Mouse (Mus musculus) MEL (cell line): ENCODE results near the gene Pgpep1. TPM values are rescaled to one million over a fixed set of nuclear protein-coding genes. Genes with fewer than 3 reads are reported as not detected.

ENCODE experiments used
- DNase-seq: peaks from one replicate; pipeline ENCODE4 v3.0.0; 2011; ENCODE audit warnings: low read depth, low spot score
- H3K27ac ChIP-seq: 2 replicates; pipeline ENCODE4 v1.5.1; 2012; ENCODE audit warnings: low read depth, mild to moderate bottlenecking, control low read depth, low read length, moderate library complexity; ENCODE audit not compliant: control insufficient read depth
- H3K27me3 ChIP-seq, 2 experiments: fragments of 150-350 bp in 1 of 2; sonication (generic) in 1 of 2; 2 replicates each; pipeline ENCODE4 v1.6.1; 2012; ENCODE audit warnings: low read length in 2 of 2, mild to moderate bottlenecking in 2 of 2, improper control_type of control experiment in 1 of 2, moderate library complexity in 1 of 2; ENCODE audit not compliant: insufficient read depth in 2 of 2, control insufficient read depth in 1 of 2
- H3K36me3 ChIP-seq, 2 experiments: 2 replicates each; pipeline ENCODE4 v1.6.1; 2012 to 2014; ENCODE audit warnings: low read length in 2 of 2, improper control_type of control experiment in 1 of 2, inconsistent platforms in 1 of 2, mild to moderate bottlenecking in 1 of 2; ENCODE audit not compliant: insufficient read depth in 2 of 2, control insufficient read depth in 1 of 2
- H3K4me1 ChIP-seq, 2 experiments: fragments of 150-350 bp in 1 of 2; sonication (generic) in 1 of 2; 2 replicates each; pipeline ENCODE4 v1.6.1; 2012; ENCODE audit warnings: low read length in 2 of 2, improper control_type of control experiment in 1 of 2, mild to moderate bottlenecking in 1 of 2; ENCODE audit not compliant: insufficient read depth in 2 of 2, control insufficient read depth in 1 of 2
- H3K4me3 ChIP-seq, 2 experiments: fragments of 150-350 bp in 1 of 2; sonication (generic) in 1 of 2; 2 replicates each; pipeline ENCODE4 v1.5.1; 2012; ENCODE audit warnings: low read depth in 2 of 2, low read length in 2 of 2, mild to moderate bottlenecking in 2 of 2, moderate library complexity in 2 of 2, control low read depth in 1 of 2, improper control_type of control experiment in 1 of 2; ENCODE audit not compliant: control insufficient read depth in 1 of 2, insufficient read depth in 1 of 2
- H3K79me2 ChIP-seq: 2 replicates; pipeline ENCODE4 v1.6.1; 2012; ENCODE audit warnings: mild to moderate bottlenecking, low read length, moderate library complexity; ENCODE audit not compliant: control insufficient read depth, poor library complexity, insufficient read depth
- H3K9ac ChIP-seq: 2 replicates; pipeline ENCODE4 v1.6.1; 2012; ENCODE audit warnings: low read depth, mild to moderate bottlenecking, control low read depth, low read length, moderate library complexity; ENCODE audit not compliant: control insufficient read depth, poor library complexity, severe bottlenecking
- H3K9me3 ChIP-seq: fragments of 150-350 bp; sonication (generic); replicated peaks from 2 replicates; pipeline ENCODE4 v1.6.1; 2012; ENCODE audit warnings: mild to moderate bottlenecking, low read length, improper control_type of control experiment, moderate library complexity; ENCODE audit not compliant: insufficient read depth
- CHD1 ChIP-seq: IDR thresholded peaks from 2 replicates; pipeline ENCODE4 v1.6.1; 2012; ENCODE audit warnings: low read depth, mild to moderate bottlenecking, inconsistent platforms, low read length, improper control_type of control experiment
- CHD2 ChIP-seq: IDR thresholded peaks from 2 replicates; pipeline ENCODE4 v1.6.1; 2011; ENCODE audit warnings: low read length, improper control_type of control experiment
- ELF1 ChIP-seq: IDR thresholded peaks from 2 replicates; pipeline ENCODE4 v1.6.1; 2014; ENCODE audit warnings: low read depth, mild to moderate bottlenecking, inconsistent platforms, low read length, improper control_type of control experiment, moderate library complexity
- EP300 ChIP-seq, 2 experiments: IDR thresholded peaks; 2 replicates each; pipeline ENCODE4 v1.6.1; 2011; ENCODE audit warnings: improper control_type of control experiment in 2 of 2, low read length in 2 of 2, low read depth in 1 of 2, mild to moderate bottlenecking in 1 of 2
- GATA1 ChIP-seq: IDR thresholded peaks from 2 replicates; pipeline ENCODE4 v1.6.1; 2011; ENCODE audit warnings: low read depth, low read length, improper control_type of control experiment
- HCFC1 ChIP-seq: IDR thresholded peaks from 2 replicates; pipeline ENCODE4 v1.6.1; 2012; ENCODE audit warnings: low read depth, mild to moderate bottlenecking, inconsistent platforms, low read length, improper control_type of control experiment, moderate library complexity
- KAT2A ChIP-seq: conservative IDR thresholded peaks from 2 replicates; pipeline ENCODE4 v1.6.1; 2012; ENCODE audit warnings: low read depth, low read length, improper control_type of control experiment, inconsistent platforms
- MAFK ChIP-seq: IDR thresholded peaks from 2 replicates; pipeline ENCODE4 v1.6.1; 2011; ENCODE audit warnings: low read depth, mild to moderate bottlenecking, low read length, improper control_type of control experiment, borderline replicate concordance
- MAX ChIP-seq: IDR thresholded peaks from 2 replicates; pipeline ENCODE4 v1.6.1; 2011; ENCODE audit warnings: low read length, improper control_type of control experiment
- MAZ ChIP-seq: IDR thresholded peaks from 2 replicates; pipeline ENCODE4 v1.6.1; 2012; ENCODE audit warnings: low read depth, mild to moderate bottlenecking, inconsistent platforms, low read length, improper control_type of control experiment
- MEF2A ChIP-seq: IDR thresholded peaks from 2 replicates; pipeline ENCODE4 v1.6.1; 2014; ENCODE audit warnings: low read depth, mild to moderate bottlenecking, inconsistent platforms, low read length, improper control_type of control experiment; ENCODE audit not compliant: poor library complexity, insufficient replicate concordance, severe bottlenecking; ENCODE audit errors: extremely low read depth
- MXI1 ChIP-seq: IDR thresholded peaks from 2 replicates; pipeline ENCODE4 v1.6.1; 2011; ENCODE audit warnings: mild to moderate bottlenecking, low read depth, low read length, improper control_type of control experiment
- NRF1 ChIP-seq: IDR thresholded peaks from 2 replicates; pipeline ENCODE4 v1.6.1; 2014; ENCODE audit warnings: low read depth, mild to moderate bottlenecking, inconsistent platforms, low read length, improper control_type of control experiment, moderate library complexity; ENCODE audit not compliant: poor library complexity, insufficient read depth, severe bottlenecking
- POLR2A ChIP-seq, 2 experiments: IDR thresholded peaks; 2 replicates each; pipeline ENCODE4 v1.6.1; 2011 to 2012; ENCODE audit warnings: low read length in 2 of 2, mild to moderate bottlenecking in 2 of 2, control low read depth in 1 of 2, improper control_type of control experiment in 1 of 2, low read depth in 1 of 2, moderate library complexity in 1 of 2; ENCODE audit not compliant: control insufficient read depth in 1 of 2, insufficient read depth in 1 of 2, poor library complexity in 1 of 2
- POLR2AphosphoS2 ChIP-seq: IDR thresholded peaks from 2 replicates; pipeline ENCODE4 v1.6.1; 2011; ENCODE audit warnings: low read length, improper control_type of control experiment
- RCOR1 ChIP-seq: IDR thresholded peaks from 2 replicates; pipeline ENCODE4 v1.6.1; 2012; ENCODE audit warnings: low read depth, mild to moderate bottlenecking, inconsistent platforms, low read length, improper control_type of control experiment
- SMC3 ChIP-seq: IDR thresholded peaks from 2 replicates; pipeline ENCODE4 v1.6.1; 2011; ENCODE audit warnings: low read depth, low read length, improper control_type of control experiment
- TCF12 ChIP-seq: IDR thresholded peaks from 2 replicates; pipeline ENCODE4 v1.6.1; 2014; ENCODE audit warnings: low read depth, mild to moderate bottlenecking, inconsistent platforms, low read length, improper control_type of control experiment, moderate library complexity
- USF1 ChIP-seq: IDR thresholded peaks from 2 replicates; pipeline ENCODE4 v1.6.1; 2014; ENCODE audit warnings: low read depth, mild to moderate bottlenecking, inconsistent platforms, low read length, improper control_type of control experiment, moderate library complexity
- ZC3H11A ChIP-seq: IDR thresholded peaks from 2 replicates; pipeline ENCODE4 v1.6.1; 2012; ENCODE audit warnings: low read depth, mild to moderate bottlenecking, inconsistent platforms, low read length, improper control_type of control experiment
- ZKSCAN1 ChIP-seq: IDR thresholded peaks from 2 replicates; pipeline ENCODE4 v1.6.1; 2012; ENCODE audit warnings: low read depth, mild to moderate bottlenecking, inconsistent platforms, low read length, improper control_type of control experiment, moderate library complexity
- ZNF384 ChIP-seq: IDR thresholded peaks from 2 replicates; pipeline ENCODE4 v1.6.1; 2012; ENCODE audit warnings: low read depth, mild to moderate bottlenecking, inconsistent platforms, low read length, improper control_type of control experiment
- polyA plus RNA-seq, 2 experiments: library from polyadenylated mRNA; stranded (reverse) in 1 of 2; unstranded in 1 of 2; fragments of >175 nt in 1 of 2; fragments of >200 nt in 1 of 2; gene quantifications; 2 replicates each; pipeline versions ENCODE4 v1.2.1 to v1.2.4; 2012; ENCODE audit warnings: low replicate concordance in 2 of 2, low read depth in 1 of 2; ENCODE audit not compliant: insufficient read length in 2 of 2, insufficient read depth in 1 of 2, missing spikeins in 1 of 2
- total RNA-seq: library from RNA; depleted of rRNA; stranded (reverse); fragments of 300-350 nt; gene quantifications from 2 replicates; pipeline ENCODE4 v1.2.3, GENCODE M21; 2012

Gene Pgpep1
- total and polyA plus RNA-seq, 3 experiments = 12.6 to 19.5 TPM; not detected in 1

DNA sequence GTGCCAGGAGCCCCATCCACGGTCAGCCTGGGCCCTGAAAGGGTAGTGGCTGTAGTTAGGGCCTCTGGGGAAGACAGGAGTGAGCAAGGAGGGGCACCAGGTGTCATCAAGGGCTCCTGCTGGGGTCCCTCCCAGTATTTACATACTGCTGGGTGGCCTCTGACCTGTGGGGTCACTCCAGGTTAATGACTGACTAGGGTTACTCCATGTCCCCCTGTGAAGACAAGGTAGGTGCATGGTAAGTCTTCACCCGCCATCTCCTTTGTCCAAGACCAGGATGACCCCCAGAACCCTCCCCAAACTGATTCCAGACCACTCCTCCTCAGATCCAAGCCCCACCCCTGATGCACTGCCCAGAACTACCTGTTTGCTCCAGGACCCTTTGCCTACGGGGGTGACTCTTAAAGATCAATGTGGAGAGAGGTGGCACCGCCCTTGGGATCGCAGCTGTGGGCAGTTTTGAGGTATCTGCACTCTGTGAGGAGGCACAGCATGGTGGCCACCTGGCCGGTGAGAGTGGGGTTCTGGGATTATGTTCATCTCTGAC is 27.8 kb downstream of the Pgpep1 start, which contains the start of gene Gdf15:
Gene Gdf15, minus strand, starts transcription at position 111 of the 547 bp plus-strand sequence.
- Histone ChIP-seq H3K27me3 (no peaks in the 10 kb centered on the region), H3K4me3 (peak within 1 kb of the TSS; percentile 53 to 63), H3K9me3 (no peaks in the 10 kb centered on the region), H3K36me3 (0 out of 4 replicates have a peak, but pooled peaks cover 0 to 6% of the 10 kb centered on the region in 2 experiments), H3K4me1 (peaks cover 6 to 21% of the 10 kb centered on the region in 2 experiments), H3K79me2 (no peaks in the 10 kb centered on the region; the same call in 1 of the 2 replicates), H3K27ac (peak within 1 kb of the TSS; percentile 83; the same call in 1 of the 2 replicates), H3K9ac (peak within 1 kb of the TSS; percentile 80)
- TF ChIP-seq TCF12 (no peak), GATA1 (no peak), POLR2AphosphoS2 (no peak), RCOR1 (no peak), MAFK (no peak), HCFC1 (no peak), CHD2 (no peak), EP300 (IDR thresholded peaks at IDR 0.05; ENCODE audit: low read depth in 1 of 2, low read length in 2 of 2) (no peak), ZC3H11A (no peak), SMC3 (no peak), NRF1 (no peak), MXI1 (no peak), ELF1 (no peak), MEF2A (no peak)
- no peak for DNase-seq

DNA sequence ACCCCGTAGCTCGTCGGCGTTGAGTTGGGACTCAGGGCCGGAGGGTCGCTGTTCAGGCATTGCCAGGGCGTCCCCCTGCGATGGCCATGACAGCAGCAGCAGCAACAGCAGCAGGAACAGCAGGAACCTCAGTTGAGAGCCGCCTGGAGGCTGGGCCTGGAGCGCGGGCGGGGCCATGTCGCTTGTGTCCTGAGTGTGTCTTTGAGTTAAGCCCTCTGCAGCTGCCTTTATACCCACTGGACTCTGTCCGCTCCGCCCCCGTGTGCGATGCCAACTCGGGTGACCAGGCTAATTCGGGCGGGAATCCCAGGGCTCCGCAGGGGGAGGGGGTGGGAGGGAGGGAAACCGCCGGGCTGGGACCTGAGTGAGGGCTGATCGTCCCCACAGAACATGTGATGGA is 28.8 kb downstream of the Pgpep1 start:
- H3K79me2 ChIP-seq = no peaks in the 10 kb centered on the region; the same call in 1 of the 2 replicates
- H3K4me1 ChIP-seq = peaks cover 6 to 21% of the 10 kb centered on the region in 2 experiments
- peak; percentile 58 for DNase-seq
- H3K9me3 ChIP-seq = no peaks in the 10 kb centered on the region
- peak overlapping the region; percentile 80 for H3K9ac ChIP-seq
- no peaks in the 10 kb centered on the region for H3K27me3 ChIP-seq
- TF ChIP-seq KAT2A = no peak
- 0 out of 2 replicates have a peak, but pooled peaks have one; percentile 43 for TF ChIP-seq ZKSCAN1
- no peak for TF ChIP-seq MAX
- no peak for TF ChIP-seq ELF1
- 0 out of 4 replicates have a peak, but pooled peaks of 1 of the 2 experiments have one; percentile 20 for TF ChIP-seq POLR2A (IDR thresholded peaks at IDR 0.05; ENCODE audit: control insufficient read depth in 1 of 2, insufficient read depth in 1 of 2, low read depth in 1 of 2, low read length in 2 of 2, poor library complexity in 1 of 2)
- peak; percentile 28; the same call in 1 of the 2 replicates for TF ChIP-seq MXI1
- TF ChIP-seq USF1 = no peak
- 0 out of 2 replicates have a peak, but pooled peaks have one; percentile 63 for TF ChIP-seq MAZ
- TF ChIP-seq CHD1 = no peak
- 0 out of 2 replicates have a peak, but pooled peaks have one; percentile 6 for TF ChIP-seq TCF12
- no peak for TF ChIP-seq ZNF384
- H3K36me3 ChIP-seq = 0 out of 4 replicates have a peak, but pooled peaks cover 0 to 6% of the 10 kb centered on the region in 2 experiments
- H3K4me3 ChIP-seq = peak overlapping the region; percentile 53 to 63
- peak overlapping the region; percentile 83 for H3K27ac ChIP-seq
